Mouse (Mus musculus) Patski (cell line): ENCODE results near the gene Exoc3l2. TPM values are rescaled to one million over a fixed set of nuclear protein-coding genes. Genes with fewer than 3 reads are reported as not detected.

Experiments
- ATAC-seq: fragments of 100-300 bp; one replicate; pipeline ENCODE4 v1.8.0; 2021
- CTCF ChIA-PET: fragments of 350-600 bp; sonication (Branson Sonifier 250); formaldehyde crosslinking; loops from one replicate; lab custom pipeline; 2022; ENCODE audit warnings: inconsistent platforms; lab: Charles Lee
- POLR2A ChIA-PET: fragments of 350-600 bp; sonication (Branson Sonifier 250); formaldehyde crosslinking; loops from one replicate; lab custom pipeline; 2022; ENCODE audit warnings: antibody characterized with exemption, inconsistent platforms; lab: Charles Lee
- DNase-seq: peaks from one replicate; pipeline ENCODE4 v3.0.0-alpha.2; 2011; ENCODE audit warnings: low read depth, low spot score
- H3K27me3 ChIP-seq: fragments of 371-371 bp; one replicate; pipeline ENCODE4 v1.5.1; 2021
- CTCF ChIP-seq: fragments of 100-300 bp; IDR thresholded peaks from one replicate; pipeline ENCODE4 v1.5.1; 2021
- in situ Hi-C: fragments of 300-500 bp; cut with MboI; formaldehyde crosslinking; loops from 3 replicates; pipeline ENCODE4 v1.11.1; 2018; ENCODE audit warnings: low pct_unique_long_range_greater_than_20kb, mixed read lengths
- polyA plus RNA-seq: library from polyadenylated mRNA; unstranded; gene quantifications from one replicate; pipeline ENCODE4 v1.2.3, GENCODE M21; 2021

Exoc3l2 gene
- not detected for polyA plus RNA-seq

DNA sequence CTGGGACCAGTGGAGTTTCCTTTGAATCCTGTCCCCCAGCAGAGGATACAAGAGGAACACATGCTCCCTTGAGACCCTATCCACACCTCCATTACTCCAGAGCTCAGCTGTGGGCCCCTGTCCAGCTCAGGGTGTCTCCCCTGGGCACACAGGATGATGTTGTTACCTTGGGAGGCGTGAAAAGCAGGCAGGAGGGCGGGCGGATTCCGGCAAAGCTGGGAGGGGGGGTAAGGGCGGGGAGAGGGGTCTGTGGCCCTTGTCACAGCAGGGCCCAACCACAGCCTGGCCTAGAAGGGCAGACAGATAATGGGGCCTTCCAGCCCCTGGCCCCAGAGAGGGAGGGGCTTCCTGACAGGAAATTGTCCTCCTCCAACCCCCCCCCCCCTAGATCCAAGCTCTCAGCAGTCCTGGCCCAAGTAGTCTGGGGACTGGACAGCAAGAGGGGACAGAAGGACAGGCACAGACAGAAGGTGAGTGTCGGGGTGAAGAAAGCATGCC, at the start of gene Exoc3l2:
Exoc3l2 (plus strand) TSS at position 448 of the 498 bp plus-strand sequence.
- DNase-seq: no peak

DNA sequence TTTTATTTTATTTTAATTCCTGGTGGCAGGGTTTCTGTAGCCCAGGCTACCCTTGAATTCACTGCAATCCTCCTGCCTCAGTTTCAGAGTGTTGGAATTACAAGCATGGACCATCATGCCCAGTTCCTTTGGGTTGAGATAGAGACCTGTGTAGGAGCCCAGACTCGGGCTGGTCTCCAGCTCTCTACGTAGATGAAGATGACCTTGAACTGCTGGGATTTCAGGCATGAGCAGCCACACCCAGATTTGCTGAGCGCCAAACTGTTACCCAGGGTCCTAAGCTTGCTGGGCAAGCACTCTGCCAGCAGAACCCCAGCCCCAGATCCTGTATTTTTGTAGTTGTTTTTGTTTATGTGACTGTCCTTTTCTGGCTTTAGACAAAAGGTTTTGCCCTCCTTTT, 49.6 kb upstream of the Exoc3l2 start:
- TF ChIP-seq CTCF: no peak
- DNase-seq: no peak

More for the DNA sequence above, at the start of gene Exoc3l2:
- in situ Hi-C loops: loop anchor here (5.0 kb wide), 1 partner anchor 34 kb away; no protein-coding TSS in a partner anchor
- TF ChIP-seq CTCF: no peak
- ChIA-PET CTCF (interaction anchor here (1.5 kb wide), 1 partner anchor 24 kb away, joined by 3 read pairs; no protein-coding TSS in a partner anchor), POLR2A (no interaction called here)
- no peak for ATAC-seq
- H3K27me3 ChIP-seq: no peaks in the 10 kb centered on the region

DNA sequence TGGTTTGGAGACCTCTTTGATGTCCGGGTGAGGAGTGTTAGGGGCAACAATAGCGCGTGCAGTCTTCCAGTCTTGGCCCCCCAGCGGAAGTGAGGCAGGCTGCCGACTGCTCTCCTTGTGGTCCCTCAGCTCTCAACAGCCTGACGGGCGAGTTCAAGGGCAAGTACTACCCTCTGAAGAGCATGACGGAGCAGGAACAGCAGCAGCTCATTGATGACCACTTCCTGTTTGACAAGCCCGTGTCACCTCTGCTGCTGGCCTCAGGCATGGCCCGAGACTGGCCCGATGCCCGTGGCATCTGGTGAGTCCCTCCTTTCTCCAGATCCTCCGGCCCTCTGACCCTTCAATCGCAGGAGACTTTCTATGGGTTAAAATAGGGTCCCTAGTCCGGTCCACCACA, 46.5 kb upstream of the Exoc3l2 start:
- ChIA-PET CTCF (no interaction called here), POLR2A (interaction anchor here (0.9 kb wide), 1 partner anchor 18 kb away, joined by 3 read pairs; no protein-coding TSS in a partner anchor)
- in situ Hi-C loops: no loop called here
- DNase-seq: no peak
- TF ChIP-seq CTCF: no peak
- ATAC-seq: no peak
- no peaks in the 10 kb centered on the region for H3K27me3 ChIP-seq

More for the DNA sequence above, 49.6 kb upstream of the Exoc3l2 start:
- CTCF ChIA-PET: interaction anchor here (1.5 kb wide), 1 partner anchor 13 kb away, joined by 3 read pairs; no protein-coding TSS in a partner anchor
- no peaks in the 10 kb centered on the region for H3K27me3 ChIP-seq
- no peak for ATAC-seq
- in situ Hi-C loops: no loop called here
- POLR2A ChIA-PET: no interaction called here

DNA sequence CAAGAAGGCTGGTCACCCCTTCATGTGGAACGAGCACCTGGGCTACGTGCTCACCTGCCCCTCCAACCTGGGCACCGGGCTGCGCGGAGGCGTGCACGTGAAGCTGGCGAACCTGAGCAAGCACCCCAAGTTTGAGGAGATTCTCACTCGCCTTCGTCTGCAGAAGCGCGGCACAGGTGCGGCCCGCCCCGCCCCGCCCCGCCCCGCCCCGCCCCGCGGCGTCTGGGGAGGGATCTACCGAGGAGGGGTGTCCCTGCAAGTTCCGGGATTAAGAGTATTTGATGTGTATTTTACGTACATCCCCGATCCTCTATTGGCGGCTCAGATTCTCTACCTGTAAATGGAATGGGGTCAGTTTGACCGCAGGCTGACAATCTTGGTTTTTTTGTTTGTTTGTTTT, 43.0 kb upstream of the Exoc3l2 start:
- CTCF ChIA-PET: no interaction called here
- DNase-seq (no peak), ATAC-seq (no peak)
- in situ Hi-C loops: no loop called here
- no peaks in the 10 kb centered on the region for H3K27me3 ChIP-seq
- POLR2A ChIA-PET: no interaction called here
- TF ChIP-seq CTCF: no peak

DNA sequence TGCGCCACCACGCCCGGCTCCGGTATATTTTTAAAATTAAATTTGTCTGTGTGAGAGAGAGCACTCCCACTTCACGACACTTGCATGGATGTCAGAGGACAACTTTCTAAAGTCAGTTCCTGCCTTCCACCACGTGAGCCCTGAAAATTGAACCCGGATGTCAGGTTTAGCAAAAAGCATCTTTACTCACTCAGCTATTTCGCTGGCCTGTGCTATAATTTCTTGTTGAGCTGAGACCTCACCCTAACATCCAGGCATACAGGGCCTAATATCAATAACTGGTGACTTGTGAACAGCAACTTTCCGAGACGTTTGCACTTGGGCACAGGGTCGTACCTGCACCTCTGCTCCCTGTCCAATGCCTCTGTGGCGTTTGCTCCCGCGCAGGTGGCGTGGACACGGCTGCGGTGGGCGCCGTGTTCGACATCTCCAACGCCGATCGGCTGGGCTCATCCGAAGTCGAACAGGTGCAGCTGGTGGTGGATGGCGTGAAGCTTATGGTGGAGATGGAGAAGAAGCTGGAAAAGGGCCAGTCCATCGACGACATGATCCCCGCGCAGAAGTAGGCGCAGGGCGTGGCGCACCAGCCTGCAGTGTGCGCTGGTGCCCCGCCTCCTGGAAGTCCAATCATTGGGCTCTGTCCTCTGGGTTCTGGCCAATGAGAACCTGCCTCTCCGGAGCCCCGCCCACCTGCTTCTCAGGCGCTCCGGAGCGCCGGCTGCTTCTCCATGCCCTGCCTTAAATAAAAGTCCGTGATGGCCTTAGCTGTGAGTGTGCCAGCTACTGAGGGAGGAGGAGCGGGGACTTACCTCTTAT, 42.1 kb upstream of the Exoc3l2 start:
- TF ChIP-seq CTCF: no peak
- ChIA-PET CTCF (interaction anchor here (0.8 to 1.9 kb wide), 4 partner anchors 11 to 87 kb away, joined by 3 to 11 read pairs (median 5); partner anchors contain the start of genes Bloc1s3 and Trappc6a), POLR2A (no interaction called here)
- ATAC-seq: peak; percentile 84
- in situ Hi-C loops: no loop called here
- H3K27me3 ChIP-seq: no peaks in the 10 kb centered on the region
- no peak for DNase-seq

DNA sequence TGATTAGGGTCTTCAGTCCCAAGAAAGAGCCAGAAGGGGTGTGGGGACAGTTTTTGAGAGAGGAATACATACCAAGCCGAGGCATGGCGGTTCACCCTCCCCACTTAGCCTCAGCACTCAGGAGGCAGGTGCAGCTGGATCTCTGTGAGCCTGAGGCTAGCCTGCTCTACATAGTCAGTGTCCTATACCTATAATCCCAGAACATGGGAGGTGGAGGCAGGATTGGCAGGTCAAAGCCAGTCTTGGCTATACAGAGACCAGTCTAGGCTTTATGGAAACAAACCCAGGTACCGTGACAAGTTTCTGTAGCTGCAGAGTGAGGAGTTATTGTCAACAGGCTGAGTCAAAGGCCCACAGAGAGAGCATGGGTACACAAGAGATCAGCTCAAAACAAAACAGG, 40.0 kb upstream of the Exoc3l2 start:
- no peak for ATAC-seq
- TF ChIP-seq CTCF: no peak

DNA sequence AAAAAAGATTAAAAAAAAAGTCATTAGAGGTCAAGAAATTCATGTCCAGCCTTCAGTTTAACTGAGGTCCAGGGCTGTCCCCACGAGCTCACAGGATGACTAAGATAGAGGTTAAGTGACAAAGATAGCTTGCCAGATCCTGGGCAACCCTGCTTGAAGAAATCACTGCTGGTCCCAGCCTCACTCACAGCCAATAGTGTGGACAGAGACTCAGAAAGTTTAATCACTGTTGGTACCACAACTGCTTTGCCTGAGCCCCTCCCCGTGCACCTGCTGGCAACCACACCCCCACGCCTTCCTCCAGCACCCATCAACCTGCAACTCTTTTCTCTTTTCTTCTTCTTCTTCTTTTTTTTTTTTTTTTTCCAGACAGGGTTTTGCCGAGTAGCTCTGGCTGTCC, 39.1 kb upstream of the Exoc3l2 start:
- TF ChIP-seq CTCF: no peak
- H3K27me3 ChIP-seq: no peaks in the 10 kb centered on the region
- POLR2A ChIA-PET: interaction anchor here (1.3 kb wide), 1 partner anchor 17 kb away, joined by 4 read pairs; no protein-coding TSS in a partner anchor
- in situ Hi-C loops: no loop called here
- no peak for ATAC-seq
- no peak for DNase-seq
- CTCF ChIA-PET: interaction anchor here (1.0 to 2.0 kb wide), 2 partner anchors 8 to 166 kb away, joined by 3 to 8 read pairs; no protein-coding TSS in a partner anchor

More for the DNA sequence above, 40.0 kb upstream of the Exoc3l2 start:
- no peak for DNase-seq
- no peaks in the 10 kb centered on the region for H3K27me3 ChIP-seq
- in situ Hi-C loops: no loop called here
- POLR2A ChIA-PET: interaction anchor here (1.3 kb wide), 1 partner anchor 17 kb away, joined by 4 read pairs; no protein-coding TSS in a partner anchor
- CTCF ChIA-PET: interaction anchor here (1.0 to 2.0 kb wide), 2 partner anchors 9 to 167 kb away, joined by 3 to 8 read pairs; no protein-coding TSS in a partner anchor

DNA sequence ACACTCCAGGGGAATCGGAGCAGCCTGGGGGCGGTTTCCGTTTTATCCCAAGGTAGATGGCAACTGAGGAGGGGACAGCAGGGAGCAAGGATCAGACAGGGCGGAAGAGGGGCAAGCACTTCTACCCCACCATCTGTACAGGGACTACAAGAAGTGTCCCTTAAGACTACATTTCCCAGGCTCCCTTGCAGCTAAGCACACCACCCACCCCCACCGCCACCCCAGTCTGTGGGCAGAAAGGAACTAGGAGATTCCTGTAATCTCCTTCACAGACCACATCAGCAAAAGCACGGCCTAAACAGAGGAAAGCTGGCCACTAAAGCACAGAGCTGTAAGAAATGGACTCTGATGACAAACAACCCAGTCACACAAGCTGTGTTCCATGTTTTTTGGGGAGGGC, 36.8 kb upstream of the Exoc3l2 start:
- DNase-seq (no peak), ATAC-seq (no peak)
- POLR2A ChIA-PET: interaction anchor here (0.7 kb wide), 1 partner anchor 11 kb away, joined by 4 read pairs; no protein-coding TSS in a partner anchor
- in situ Hi-C loops: no loop called here
- no peaks in the 10 kb centered on the region for H3K27me3 ChIP-seq
- CTCF ChIA-PET: interaction anchor here (0.8 to 1.0 kb wide), 2 partner anchors 12 to 21 kb away, joined by 3 to 5 read pairs; no protein-coding TSS in a partner anchor
- no peak for TF ChIP-seq CTCF

DNA sequence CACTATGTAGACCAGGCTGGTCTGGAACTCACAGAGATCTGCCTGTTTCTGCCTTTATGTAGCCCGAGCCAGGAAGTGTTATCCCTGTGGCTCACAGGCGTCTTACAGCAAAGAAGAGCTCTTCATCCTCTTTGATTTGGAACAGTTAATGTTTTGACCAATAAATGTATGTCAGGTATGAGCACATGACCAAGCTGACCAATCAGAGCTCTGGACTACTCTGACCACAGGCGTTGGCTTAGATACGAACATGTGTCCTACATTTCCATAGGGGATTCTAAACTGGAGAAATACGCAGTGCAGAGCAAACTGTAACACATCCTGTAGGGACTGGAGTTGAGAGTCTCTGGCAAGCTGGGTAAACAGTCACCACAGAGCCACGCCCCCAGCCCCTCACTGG, 36.2 kb upstream of the Exoc3l2 start:
- TF ChIP-seq CTCF: no peak
- in situ Hi-C loops: no loop called here
- ChIA-PET CTCF (interaction anchor here (0.8 to 1.0 kb wide), 2 partner anchors 13 to 21 kb away, joined by 3 to 5 read pairs; no protein-coding TSS in a partner anchor), POLR2A (interaction anchor here (0.7 kb wide), 1 partner anchor 10 kb away, joined by 4 read pairs; no protein-coding TSS in a partner anchor)
- ATAC-seq (no peak), DNase-seq (no peak)
- H3K27me3 ChIP-seq: no peaks in the 10 kb centered on the region

DNA sequence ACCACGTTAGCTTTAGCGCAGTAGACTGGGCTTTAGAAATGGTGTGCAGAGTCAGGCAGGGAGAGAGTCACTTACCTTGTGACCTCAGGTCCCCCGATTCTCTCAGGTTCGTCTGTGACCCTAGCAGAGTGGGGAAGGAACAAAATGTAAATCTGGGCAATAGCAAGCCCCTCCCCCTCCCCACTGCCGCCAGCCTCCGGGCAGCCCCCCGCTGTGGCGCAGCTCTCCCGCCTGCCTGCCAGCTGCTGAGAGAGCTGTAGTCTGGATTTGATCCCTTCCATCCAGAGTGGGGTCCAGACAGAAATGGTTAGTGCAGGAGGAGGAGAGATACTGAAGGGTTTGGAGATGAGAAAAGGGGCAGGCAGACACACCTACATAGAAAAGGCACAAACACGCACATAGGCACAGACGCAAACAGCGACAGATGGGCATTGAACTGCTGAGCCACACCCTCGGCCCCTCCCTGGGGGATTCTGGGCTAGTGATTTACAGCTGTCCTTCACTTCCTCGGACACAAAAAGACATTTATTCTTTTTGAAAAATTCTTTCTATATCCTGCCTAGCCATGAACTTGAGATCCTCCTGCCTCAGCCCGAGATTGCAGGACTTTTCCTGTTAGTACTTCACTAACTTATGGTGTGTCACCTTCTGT, 35.0 kb upstream of the Exoc3l2 start:
- TF ChIP-seq CTCF: no peak
- ChIA-PET POLR2A (no interaction called here), CTCF (no interaction called here)
- in situ Hi-C loops: no loop called here
- no peaks in the 10 kb centered on the region for H3K27me3 ChIP-seq
- no peak for ATAC-seq
- no peak for DNase-seq
